Mouse (Mus musculus) MEL (cell line): ENCODE measurements around the gene Gpc3. TPM values are rescaled to one million over a fixed set of nuclear protein-coding genes. Genes with fewer than 3 reads are reported as not detected.

ENCODE experiments used
- DNase-seq: peaks from one replicate; pipeline ENCODE4 v3.0.0; 2011; ENCODE audit warnings: low read depth, low spot score
- H3K27ac ChIP-seq: 2 replicates; pipeline ENCODE4 v1.5.1; 2012; ENCODE audit warnings: low read depth, mild to moderate bottlenecking, control low read depth, low read length, moderate library complexity; ENCODE audit not compliant: control insufficient read depth
- H3K27me3 ChIP-seq, 2 experiments: fragments of 150-350 bp in 1 of 2; sonication (generic) in 1 of 2; 2 replicates each; pipeline ENCODE4 v1.6.1; 2012; ENCODE audit warnings: low read length in 2 of 2, mild to moderate bottlenecking in 2 of 2, improper control_type of control experiment in 1 of 2, moderate library complexity in 1 of 2; ENCODE audit not compliant: insufficient read depth in 2 of 2, control insufficient read depth in 1 of 2
- H3K36me3 ChIP-seq, 2 experiments: 2 replicates each; pipeline ENCODE4 v1.6.1; 2012 to 2014; ENCODE audit warnings: low read length in 2 of 2, improper control_type of control experiment in 1 of 2, inconsistent platforms in 1 of 2, mild to moderate bottlenecking in 1 of 2; ENCODE audit not compliant: insufficient read depth in 2 of 2, control insufficient read depth in 1 of 2
- H3K4me1 ChIP-seq, 2 experiments: fragments of 150-350 bp in 1 of 2; sonication (generic) in 1 of 2; 2 replicates each; pipeline ENCODE4 v1.6.1; 2012; ENCODE audit warnings: low read length in 2 of 2, improper control_type of control experiment in 1 of 2, mild to moderate bottlenecking in 1 of 2; ENCODE audit not compliant: insufficient read depth in 2 of 2, control insufficient read depth in 1 of 2
- H3K4me3 ChIP-seq, 2 experiments: fragments of 150-350 bp in 1 of 2; sonication (generic) in 1 of 2; 2 replicates each; pipeline ENCODE4 v1.5.1; 2012; ENCODE audit warnings: low read depth in 2 of 2, low read length in 2 of 2, mild to moderate bottlenecking in 2 of 2, moderate library complexity in 2 of 2, control low read depth in 1 of 2, improper control_type of control experiment in 1 of 2; ENCODE audit not compliant: control insufficient read depth in 1 of 2, insufficient read depth in 1 of 2
- H3K79me2 ChIP-seq: 2 replicates; pipeline ENCODE4 v1.6.1; 2012; ENCODE audit warnings: mild to moderate bottlenecking, low read length, moderate library complexity; ENCODE audit not compliant: control insufficient read depth, poor library complexity, insufficient read depth
- H3K9ac ChIP-seq: 2 replicates; pipeline ENCODE4 v1.6.1; 2012; ENCODE audit warnings: low read depth, mild to moderate bottlenecking, control low read depth, low read length, moderate library complexity; ENCODE audit not compliant: control insufficient read depth, poor library complexity, severe bottlenecking
- H3K9me3 ChIP-seq: fragments of 150-350 bp; sonication (generic); replicated peaks from 2 replicates; pipeline ENCODE4 v1.6.1; 2012; ENCODE audit warnings: mild to moderate bottlenecking, low read length, improper control_type of control experiment, moderate library complexity; ENCODE audit not compliant: insufficient read depth
- CHD1 ChIP-seq: IDR thresholded peaks from 2 replicates; pipeline ENCODE4 v1.6.1; 2012; ENCODE audit warnings: low read depth, mild to moderate bottlenecking, inconsistent platforms, low read length, improper control_type of control experiment
- CHD2 ChIP-seq: IDR thresholded peaks from 2 replicates; pipeline ENCODE4 v1.6.1; 2011; ENCODE audit warnings: low read length, improper control_type of control experiment
- CTCF ChIP-seq, 3 experiments: IDR thresholded peaks in 2 of 3; conservative IDR thresholded peaks in 1 of 3; 2 replicates each; pipeline ENCODE4 v1.5.1; 2011 to 2012; ENCODE audit warnings: low read length in 3 of 3, low read depth in 2 of 3, mild to moderate bottlenecking in 2 of 3, improper control_type of control experiment in 1 of 3, inconsistent platforms in 1 of 3, mixed read lengths in 1 of 3, moderate library complexity in 1 of 3; ENCODE audit not compliant: control insufficient read depth in 1 of 3, insufficient read depth in 1 of 3, poor library complexity in 1 of 3, severe bottlenecking in 1 of 3
- ETS1 ChIP-seq: IDR thresholded peaks from 2 replicates; pipeline ENCODE4 v1.6.1; 2012; ENCODE audit warnings: low read depth, mild to moderate bottlenecking, inconsistent platforms, low read length, improper control_type of control experiment, moderate library complexity
- GABPA ChIP-seq: IDR thresholded peaks from 2 replicates; pipeline ENCODE4 v1.6.1; 2012; ENCODE audit warnings: low read depth, mild to moderate bottlenecking, inconsistent platforms, low read length, improper control_type of control experiment, moderate library complexity
- GATA1 ChIP-seq: IDR thresholded peaks from 2 replicates; pipeline ENCODE4 v1.6.1; 2011; ENCODE audit warnings: low read depth, low read length, improper control_type of control experiment
- HCFC1 ChIP-seq: IDR thresholded peaks from 2 replicates; pipeline ENCODE4 v1.6.1; 2012; ENCODE audit warnings: low read depth, mild to moderate bottlenecking, inconsistent platforms, low read length, improper control_type of control experiment, moderate library complexity
- KAT2A ChIP-seq: conservative IDR thresholded peaks from 2 replicates; pipeline ENCODE4 v1.6.1; 2012; ENCODE audit warnings: low read depth, low read length, improper control_type of control experiment, inconsistent platforms
- MAFK ChIP-seq: IDR thresholded peaks from 2 replicates; pipeline ENCODE4 v1.6.1; 2011; ENCODE audit warnings: low read depth, mild to moderate bottlenecking, low read length, improper control_type of control experiment, borderline replicate concordance
- MAX ChIP-seq: IDR thresholded peaks from 2 replicates; pipeline ENCODE4 v1.6.1; 2011; ENCODE audit warnings: low read length, improper control_type of control experiment
- MAZ ChIP-seq: IDR thresholded peaks from 2 replicates; pipeline ENCODE4 v1.6.1; 2012; ENCODE audit warnings: low read depth, mild to moderate bottlenecking, inconsistent platforms, low read length, improper control_type of control experiment
- MEF2A ChIP-seq: IDR thresholded peaks from 2 replicates; pipeline ENCODE4 v1.6.1; 2014; ENCODE audit warnings: low read depth, mild to moderate bottlenecking, inconsistent platforms, low read length, improper control_type of control experiment; ENCODE audit not compliant: poor library complexity, insufficient replicate concordance, severe bottlenecking; ENCODE audit errors: extremely low read depth
- MXI1 ChIP-seq: IDR thresholded peaks from 2 replicates; pipeline ENCODE4 v1.6.1; 2011; ENCODE audit warnings: mild to moderate bottlenecking, low read depth, low read length, improper control_type of control experiment
- MYB ChIP-seq: IDR thresholded peaks from 2 replicates; pipeline ENCODE4 v1.6.1; 2011; ENCODE audit warnings: mild to moderate bottlenecking, low read depth, low read length, improper control_type of control experiment
- MYC ChIP-seq: IDR thresholded peaks from 2 replicates; pipeline ENCODE4 v1.6.1; 2011; ENCODE audit warnings: low read depth, mild to moderate bottlenecking, low read length, improper control_type of control experiment, moderate library complexity
- NELFE ChIP-seq: IDR thresholded peaks from 2 replicates; pipeline ENCODE4 v1.6.1; 2011; ENCODE audit warnings: low read depth, low read length, improper control_type of control experiment
- NRF1 ChIP-seq: IDR thresholded peaks from 2 replicates; pipeline ENCODE4 v1.6.1; 2014; ENCODE audit warnings: low read depth, mild to moderate bottlenecking, inconsistent platforms, low read length, improper control_type of control experiment, moderate library complexity; ENCODE audit not compliant: poor library complexity, insufficient read depth, severe bottlenecking
- POLR2A ChIP-seq, 2 experiments: IDR thresholded peaks; 2 replicates each; pipeline ENCODE4 v1.6.1; 2011 to 2012; ENCODE audit warnings: low read length in 2 of 2, mild to moderate bottlenecking in 2 of 2, control low read depth in 1 of 2, improper control_type of control experiment in 1 of 2, low read depth in 1 of 2, moderate library complexity in 1 of 2; ENCODE audit not compliant: control insufficient read depth in 1 of 2, insufficient read depth in 1 of 2, poor library complexity in 1 of 2
- RAD21 ChIP-seq: IDR thresholded peaks from 2 replicates; pipeline ENCODE4 v1.6.1; 2011; ENCODE audit warnings: mild to moderate bottlenecking, low read depth, low read length, improper control_type of control experiment
- RCOR1 ChIP-seq: IDR thresholded peaks from 2 replicates; pipeline ENCODE4 v1.6.1; 2012; ENCODE audit warnings: low read depth, mild to moderate bottlenecking, inconsistent platforms, low read length, improper control_type of control experiment
- SIN3A ChIP-seq: IDR thresholded peaks from 2 replicates; pipeline ENCODE4 v1.6.1; 2012; ENCODE audit warnings: low read length, improper control_type of control experiment, inconsistent platforms
- SMC3 ChIP-seq: IDR thresholded peaks from 2 replicates; pipeline ENCODE4 v1.6.1; 2011; ENCODE audit warnings: low read depth, low read length, improper control_type of control experiment
- TAL1 ChIP-seq: IDR thresholded peaks from 2 replicates; pipeline ENCODE4 v1.6.1; 2012; ENCODE audit warnings: mild to moderate bottlenecking, inconsistent platforms, low read length, moderate library complexity, mixed read lengths
- TCF12 ChIP-seq: IDR thresholded peaks from 2 replicates; pipeline ENCODE4 v1.6.1; 2014; ENCODE audit warnings: low read depth, mild to moderate bottlenecking, inconsistent platforms, low read length, improper control_type of control experiment, moderate library complexity
- USF2 ChIP-seq, 2 experiments: IDR thresholded peaks; 2 replicates each; pipeline ENCODE4 v1.6.1; 2011 to 2012; ENCODE audit warnings: improper control_type of control experiment in 2 of 2, low read length in 2 of 2, borderline replicate concordance in 1 of 2, inconsistent platforms in 1 of 2, low read depth in 1 of 2, mild to moderate bottlenecking in 1 of 2; ENCODE audit not compliant: insufficient read depth in 1 of 2
- ZC3H11A ChIP-seq: IDR thresholded peaks from 2 replicates; pipeline ENCODE4 v1.6.1; 2012; ENCODE audit warnings: low read depth, mild to moderate bottlenecking, inconsistent platforms, low read length, improper control_type of control experiment
- polyA plus RNA-seq, 2 experiments: library from polyadenylated mRNA; stranded (reverse) in 1 of 2; unstranded in 1 of 2; fragments of >175 nt in 1 of 2; fragments of >200 nt in 1 of 2; gene quantifications; 2 replicates each; pipeline versions ENCODE4 v1.2.1 to v1.2.4; 2012; ENCODE audit warnings: low replicate concordance in 2 of 2, low read depth in 1 of 2; ENCODE audit not compliant: insufficient read length in 2 of 2, insufficient read depth in 1 of 2, missing spikeins in 1 of 2
- total RNA-seq: library from RNA; depleted of rRNA; stranded (reverse); fragments of 300-350 nt; gene quantifications from 2 replicates; pipeline ENCODE4 v1.2.3, GENCODE M21; 2012

Gene Gpc3
- total and polyA plus RNA-seq, 3 experiments: not detected

GRCm38 (mm10) chrX:52533766-52534165, 80.0 kb downstream of the Gpc3 start:
- H3K27ac ChIP-seq: no peak overlapping the region
- H3K4me3 ChIP-seq: no peak overlapping the region
- H3K4me1 ChIP-seq: no peaks in the 10 kb centered on the region
- H3K27me3 ChIP-seq: no peaks in the 10 kb centered on the region
- H3K36me3 ChIP-seq: no peaks in the 10 kb centered on the region
- no peak for TF ChIP-seq KAT2A
- TF ChIP-seq ZC3H11A: no peak
- TF ChIP-seq SIN3A: no peak
- no peak for TF ChIP-seq GATA1
- TF ChIP-seq CHD2: no peak
- no peak for TF ChIP-seq MYB
- no peak for TF ChIP-seq MAX
- TF ChIP-seq TCF12: no peak
- no peak for TF ChIP-seq TAL1
- no peak for TF ChIP-seq CTCF (IDR thresholded peaks at IDR 0.05 in 2 of 3, conservative IDR thresholded peaks at IDR 0.05 in 1 of 3; ENCODE audit: control insufficient read depth in 1 of 3, insufficient read depth in 1 of 3, low read depth in 2 of 3, low read length in 3 of 3, poor library complexity in 1 of 3, severe bottlenecking in 1 of 3)
- no peak for TF ChIP-seq RCOR1
- no peak for TF ChIP-seq MYC
- no peak for TF ChIP-seq GABPA
- no peak for TF ChIP-seq MXI1
- TF ChIP-seq MEF2A: no peak
- no peak for TF ChIP-seq CHD1
- no peak for TF ChIP-seq NELFE
- DNase-seq: no peak
- no peaks in the 10 kb centered on the region for H3K79me2 ChIP-seq
- no peaks in the 10 kb centered on the region for H3K9me3 ChIP-seq
- H3K9ac ChIP-seq: no peak overlapping the region

- Histone ChIP-seq H3K79me2 (no peaks in the 10 kb centered on the region), H3K4me3 (no peak overlapping the region), H3K36me3 (no peaks in the 10 kb centered on the region), H3K4me1 (no peaks in the 10 kb centered on the region), H3K27me3 (no peaks in the 10 kb centered on the region), H3K27ac (no peak overlapping the region), H3K9me3 (no peaks in the 10 kb centered on the region)
- DNase-seq: no peak
- TF ChIP-seq MYC: no peak
- TF ChIP-seq, all 39 proteins: peak for 0
- H3K9ac ChIP-seq: no peak overlapping the region
These were observed 80.7 kb downstream of the Gpc3 start for GRCm38 (mm10) chrX:52533098-52533497.

GRCm38 (mm10) chrX:52532124-52532523, 81.6 kb downstream of the Gpc3 start:
- H3K4me3 ChIP-seq: no peak overlapping the region
- H3K9ac ChIP-seq: no peak overlapping the region
- DNase-seq: no peak
- H3K36me3 ChIP-seq: no peaks in the 10 kb centered on the region
- TF ChIP-seq MYB (no peak), USF2 (IDR thresholded peaks at IDR 0.05; ENCODE audit: borderline replicate concordance in 1 of 2, insufficient read depth in 1 of 2, low read depth in 1 of 2, low read length in 2 of 2) (no peak), MAFK (no peak), TCF12 (no peak), MYC (no peak), HCFC1 (no peak), ETS1 (no peak), CHD2 (no peak), POLR2A (IDR thresholded peaks at IDR 0.05; ENCODE audit: control insufficient read depth in 1 of 2, insufficient read depth in 1 of 2, low read depth in 1 of 2, low read length in 2 of 2, poor library complexity in 1 of 2) (no peak), RAD21 (no peak), GATA1 (no peak), MAZ (no peak), NRF1 (no peak), SMC3 (no peak)
- H3K4me1 ChIP-seq: no peaks in the 10 kb centered on the region
- no peaks in the 10 kb centered on the region for H3K27me3 ChIP-seq
- no peak overlapping the region for H3K27ac ChIP-seq
- no peaks in the 10 kb centered on the region for H3K9me3 ChIP-seq
- no peaks in the 10 kb centered on the region for H3K79me2 ChIP-seq
